Mouse (Mus musculus) frontal cortex, adult 2 months (tissue): ENCODE measurements around the gene Fgfr2. TPM values are rescaled to one million over a fixed set of nuclear protein-coding genes. Genes with fewer than 3 reads are reported as not detected.
A peak's percentile ranks its signal among the peaks of the same experiment; 100 is the strongest.

Experiments
- DNase-seq, 2 experiments: peaks; one replicate each; pipeline ENCODE4 v3.0.0; 2022; ENCODE audit warnings: low spot score in 1 of 2; ENCODE audit errors: extremely low spot score in 1 of 2
- polyA plus RNA-seq: library from polyadenylated mRNA; depleted of rRNA; stranded (reverse); fragments of >200 nt; gene quantifications from 2 replicates; pipeline ENCODE4 v1.2.3, GENCODE M21; 2012

Fgfr2 gene
- polyA plus RNA-seq, 1 experiment, result 69.6 TPM

GRCm38 (mm10) chr7:132179049-132179448 is 944.1 kb downstream of the Fgfr2 start:
- no peak for DNase-seq

DNA sequence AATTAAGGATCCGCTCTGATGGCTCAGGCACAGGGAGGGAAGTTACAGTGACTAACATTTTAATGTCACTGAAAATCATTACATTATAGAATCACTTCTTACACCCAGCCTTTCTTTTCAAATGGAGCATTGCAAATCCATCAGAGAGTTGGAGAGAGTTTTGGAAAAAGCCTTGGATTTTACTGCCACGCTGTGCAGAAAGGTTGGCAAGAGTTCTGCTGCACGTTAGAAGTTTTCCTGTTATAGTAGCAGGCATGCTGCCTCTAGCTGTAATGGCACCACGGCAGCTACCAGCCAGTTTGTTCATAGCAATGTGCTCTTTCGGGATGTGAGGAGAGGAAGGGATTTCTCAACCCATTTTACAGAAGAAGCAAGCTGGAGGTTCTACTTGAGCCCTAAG is 948.4 kb downstream of the Fgfr2 start:
- DNase-seq, result peak in 1 of 2 experiments; percentile 42

GRCm38 (mm10) chr7:132174296-132174695 is 948.9 kb downstream of the Fgfr2 start:
- peak in 1 of 2 experiments; percentile 38 for DNase-seq

DNA sequence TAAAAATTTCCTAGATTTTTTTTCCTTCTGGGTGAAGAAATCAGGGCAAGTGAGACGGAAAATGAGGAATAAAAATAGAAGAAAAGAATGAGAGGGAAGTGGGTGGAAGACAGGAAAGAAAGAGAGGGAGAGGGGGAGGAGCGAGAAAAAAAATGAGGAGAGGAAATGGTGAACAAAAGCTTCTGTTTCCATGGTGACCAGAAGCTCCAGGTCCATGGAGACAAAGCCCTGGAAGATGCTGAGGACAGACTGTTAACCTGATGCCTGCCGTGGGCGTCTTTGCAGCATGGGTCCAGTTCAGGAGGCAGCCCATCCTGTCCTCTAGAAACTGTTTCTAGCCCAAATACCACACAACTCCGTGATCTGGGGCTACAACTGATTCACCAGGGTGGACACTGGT is 950.9 kb downstream of the Fgfr2 start:
- peak in 1 of 2 experiments; percentile 60 for DNase-seq

DNA sequence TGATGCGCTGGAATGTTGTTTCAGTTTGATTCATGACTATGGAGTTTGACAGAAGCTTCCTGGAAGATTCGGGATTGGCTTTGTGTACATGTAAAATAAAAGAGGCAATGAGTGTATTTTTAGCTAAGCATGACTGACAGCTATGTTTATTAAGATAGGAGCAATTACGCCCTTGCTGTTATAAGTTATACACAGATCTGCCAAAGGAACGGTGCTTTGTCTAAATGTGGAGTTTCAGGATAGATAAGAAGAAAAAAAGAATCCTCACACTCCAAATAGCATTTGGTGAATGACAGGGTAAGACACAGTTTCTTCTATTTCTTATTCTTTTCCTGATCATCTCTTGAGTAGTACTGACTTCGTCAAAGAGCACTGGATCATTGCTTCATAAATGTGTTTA is 951.4 kb downstream of the Fgfr2 start:
- peak in 1 of 2 experiments; percentile 23 for DNase-seq

DNA sequence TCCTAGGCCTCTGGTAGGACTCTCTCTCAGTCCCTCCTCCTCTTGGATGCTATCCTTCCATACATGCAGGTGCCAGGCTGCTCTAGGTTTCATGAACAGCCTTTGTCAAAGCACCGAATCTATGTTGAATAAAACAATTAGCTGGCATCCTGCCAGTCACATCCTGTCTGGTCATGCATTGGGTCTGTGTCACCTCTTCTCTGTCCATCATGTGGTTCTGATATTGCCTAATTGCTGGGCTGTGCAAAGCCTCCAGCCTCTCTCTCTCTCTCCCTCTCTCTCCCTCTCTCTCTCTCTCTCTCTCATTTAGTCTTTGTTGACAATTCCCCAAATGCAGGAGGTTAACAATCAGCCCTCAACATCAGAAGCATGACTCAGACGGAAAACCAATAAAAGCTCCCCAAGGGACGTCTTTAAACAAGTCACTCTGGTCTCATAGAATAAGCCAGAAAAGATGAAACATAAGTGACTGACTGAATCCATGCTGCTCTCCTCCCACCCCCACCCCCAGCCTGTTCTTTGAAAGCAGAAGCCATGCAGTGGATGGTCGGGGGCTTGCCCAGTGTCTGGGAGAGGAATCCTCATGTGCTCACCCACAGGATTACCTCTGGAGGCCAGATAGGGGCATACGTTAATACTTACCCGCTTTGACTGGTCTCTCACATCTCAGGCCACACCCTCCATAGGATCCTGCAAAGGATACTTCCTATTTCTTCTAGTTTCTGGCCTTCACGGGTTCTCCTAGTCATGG is 953.6 kb downstream of the Fgfr2 start:
- DNase-seq, result no peak

DNA sequence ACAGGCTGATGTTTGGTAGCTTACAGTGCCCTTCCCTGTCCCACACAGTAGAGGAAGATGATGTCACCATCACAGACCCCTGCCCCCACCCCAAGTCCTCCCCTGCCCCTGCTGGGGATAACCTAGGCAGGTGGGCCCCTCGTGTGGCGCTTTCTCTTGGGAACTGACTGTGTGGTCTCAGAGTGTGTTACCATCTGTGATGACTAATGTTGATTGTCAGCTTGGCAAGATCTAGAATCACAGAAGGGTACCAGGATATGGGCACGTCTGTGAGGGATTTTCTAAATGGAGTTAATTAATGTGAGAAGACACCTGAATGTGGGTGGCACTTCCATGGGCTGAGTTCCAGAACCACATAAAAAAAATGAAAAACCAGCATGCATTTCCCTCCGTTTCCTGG is 955.9 kb downstream of the Fgfr2 start:
- peak in 1 of 2 experiments; percentile 26 for DNase-seq

DNA sequence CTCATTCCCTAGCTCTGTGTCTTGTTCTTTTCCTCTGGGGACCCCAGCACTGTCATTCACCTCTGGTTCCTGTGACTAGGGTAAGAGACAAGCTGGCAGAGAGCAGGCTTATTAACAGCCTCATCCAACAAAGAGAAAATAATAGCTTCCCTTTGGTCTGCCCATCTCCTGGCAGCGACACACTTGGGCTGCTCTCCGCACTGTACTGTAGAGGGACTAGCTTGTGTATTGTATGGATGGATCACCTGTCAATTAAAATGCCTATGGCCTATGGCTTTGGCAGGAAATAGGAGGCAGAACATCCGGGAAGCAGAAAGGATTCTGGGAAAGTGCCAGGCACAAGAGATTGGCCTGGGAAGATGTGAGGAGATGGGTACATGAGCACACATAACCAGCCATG is 960.9 kb downstream of the Fgfr2 start:
- no peak for DNase-seq

DNA sequence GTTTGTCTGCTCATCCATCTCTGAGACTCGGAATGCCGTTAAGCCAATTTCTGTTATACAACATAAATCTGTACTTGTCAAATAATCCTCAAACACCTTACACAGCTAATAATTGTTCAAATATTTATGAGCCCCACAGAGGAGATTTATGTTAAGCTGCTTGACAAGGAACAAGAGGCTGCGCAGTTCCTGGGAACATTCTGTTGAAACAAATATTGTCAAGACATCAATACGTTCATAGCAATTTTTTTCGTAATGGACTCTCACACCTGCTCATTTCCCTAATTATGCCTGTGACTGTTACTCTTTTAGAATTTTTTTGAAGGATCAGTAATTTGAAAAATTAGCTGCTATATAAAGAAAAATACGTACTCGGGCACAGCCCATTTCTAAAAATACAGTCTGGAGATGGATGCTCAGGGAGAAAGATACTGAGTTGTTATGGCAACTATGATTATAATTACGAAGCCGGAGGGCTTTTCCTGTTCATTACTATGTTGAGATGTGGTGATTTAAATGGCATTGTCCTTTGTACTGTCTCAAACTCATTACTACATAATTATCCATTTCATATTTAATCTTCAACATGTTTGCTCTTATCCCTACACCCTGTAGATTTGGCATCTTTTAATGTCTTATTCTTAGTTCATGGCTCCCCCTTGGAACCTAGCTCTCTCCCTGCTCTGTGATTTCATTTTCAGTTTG is 964.7 kb downstream of the Fgfr2 start:
- peak in 1 of 2 experiments; percentile 35 for DNase-seq

- no peak for DNase-seq
Measured at GRCm38 (mm10) chr7:132154368-132154961, 968.7 kb downstream of the Fgfr2 start, which contains the start of gene Cpxm2. TSS of gene Cpxm2 (minus strand) at chr7:132154739.

- peak in 1 of 2 experiments; percentile 35 for DNase-seq
Measured at GRCm38 (mm10) chr7:132153725-132154147, 969.4 kb downstream of the Fgfr2 start.

DNA sequence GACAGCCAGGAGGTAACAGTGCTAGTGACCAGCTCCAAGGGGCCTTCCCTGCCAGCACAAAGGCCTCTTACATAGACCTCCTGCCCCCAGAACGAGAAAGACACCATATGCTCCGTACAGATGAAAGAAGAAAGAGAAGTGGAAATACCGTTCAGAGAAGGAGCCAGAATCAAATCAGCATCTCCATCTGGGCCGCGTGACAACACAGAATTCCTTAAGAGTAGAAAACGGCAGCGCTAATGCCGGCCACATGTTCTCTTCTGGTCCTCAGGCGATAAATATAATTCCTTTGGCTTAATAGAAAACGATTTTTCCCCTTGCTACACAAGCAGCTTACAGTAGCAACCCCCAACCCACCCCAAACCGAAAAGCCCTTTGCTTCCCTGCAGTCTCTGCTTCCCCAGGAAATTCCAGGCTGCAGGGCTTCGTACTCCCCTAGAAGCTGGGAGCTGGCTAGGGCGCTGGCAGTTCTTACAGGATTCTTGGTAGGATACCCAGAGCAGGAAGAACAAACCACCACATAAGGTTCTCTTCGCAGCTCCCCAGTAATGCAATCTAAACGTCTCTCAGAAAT is 977.8 kb downstream of the Fgfr2 start:
- DNase-seq, result no peak

GRCm38 (mm10) chr7:132128687-132129086 is 994.5 kb downstream of the Fgfr2 start:
- DNase-seq, result no peak

DNA sequence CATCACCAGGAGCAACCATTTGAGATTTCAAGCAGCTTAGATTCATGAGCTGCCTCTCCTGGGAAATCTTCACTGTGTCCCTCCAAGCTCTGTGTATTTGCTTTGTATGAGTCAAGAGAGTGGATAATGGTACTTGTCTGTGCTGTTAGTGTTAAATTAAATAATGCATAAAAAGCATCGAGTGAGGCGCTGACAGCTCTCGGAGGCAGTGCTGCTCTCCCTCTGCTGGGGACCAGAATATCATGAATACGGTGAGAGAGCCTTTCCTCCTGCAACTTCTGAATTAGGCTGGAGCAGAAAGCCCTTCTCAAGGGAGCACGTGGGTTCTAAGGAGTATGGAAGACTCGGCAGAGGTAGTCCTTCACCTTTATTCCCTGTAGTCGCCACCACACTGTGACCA is 998.2 kb downstream of the Fgfr2 start:
- peak in 1 of 2 experiments; percentile 50 for DNase-seq

GRCm38 (mm10) chr7:132123211-132123610 is 999.9 kb downstream of the Fgfr2 start:
- DNase-seq, result no peak

DNA sequence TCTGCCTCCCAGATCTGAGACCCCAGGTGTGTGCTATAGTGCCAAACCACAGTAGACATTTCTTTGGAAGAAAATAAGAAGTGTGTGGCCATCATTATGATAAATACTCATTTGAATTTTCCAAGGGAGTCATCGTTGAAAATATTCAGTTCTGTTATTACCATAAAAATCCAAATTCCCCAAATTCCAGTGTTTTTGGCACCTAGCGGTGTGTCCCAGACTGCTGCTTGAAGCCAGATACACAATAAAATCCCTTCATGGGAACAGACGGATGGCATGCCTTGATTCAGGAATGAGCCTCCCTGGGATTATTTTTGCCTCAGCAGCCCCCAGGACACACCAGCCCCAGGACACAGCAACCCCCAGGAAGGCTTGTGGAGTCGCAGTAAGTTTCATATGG is 1003.3 kb downstream of the Fgfr2 start:
- DNase-seq, result no peak

- no peak for DNase-seq
Measured at GRCm38 (mm10) chr7:132111770-132112169, 1011.4 kb downstream of the Fgfr2 start.

DNA sequence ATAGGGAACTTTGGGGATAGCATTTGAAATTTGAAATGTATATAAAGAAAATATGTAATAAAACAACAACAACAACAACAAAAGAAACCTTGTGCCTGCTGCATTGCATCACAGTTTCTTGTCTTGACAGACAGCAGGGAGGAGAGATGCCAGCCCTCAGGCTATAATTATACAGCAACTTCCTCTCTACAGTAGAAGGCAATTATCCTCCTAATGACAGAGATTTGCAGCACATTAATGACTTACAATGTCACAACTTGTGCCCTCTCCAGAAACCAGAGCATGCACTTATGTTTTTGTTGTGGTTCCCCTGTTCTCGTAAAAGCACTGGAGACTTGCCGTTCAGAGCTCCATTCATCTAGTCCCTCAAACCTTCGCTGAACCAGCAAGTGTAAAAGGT is 1012.8 kb downstream of the Fgfr2 start:
- DNase-seq, result no peak

GRCm38 (mm10) chr7:132106891-132107290 is 1016.3 kb downstream of the Fgfr2 start:
- peak in 1 of 2 experiments; percentile 45 for DNase-seq

DNA sequence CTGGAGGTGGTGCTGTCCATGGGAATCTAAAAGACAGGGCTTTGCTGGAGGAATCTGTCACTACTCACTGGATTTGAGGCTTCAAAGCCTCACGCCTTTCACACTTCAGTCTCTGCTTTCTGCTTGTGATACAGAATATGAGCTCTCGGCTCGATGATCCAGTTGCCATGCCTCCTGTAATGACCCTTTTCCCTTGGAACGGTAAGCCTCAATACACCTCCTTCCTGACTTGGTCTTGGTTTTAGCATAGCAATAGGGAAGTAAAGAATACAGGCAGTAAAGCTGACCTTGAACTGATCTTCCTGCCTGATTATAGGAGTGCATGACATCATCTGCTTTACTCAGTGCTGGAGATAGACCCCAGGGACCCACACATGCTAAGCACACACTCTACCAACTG is 1017.8 kb downstream of the Fgfr2 start:
- no peak for DNase-seq

DNA sequence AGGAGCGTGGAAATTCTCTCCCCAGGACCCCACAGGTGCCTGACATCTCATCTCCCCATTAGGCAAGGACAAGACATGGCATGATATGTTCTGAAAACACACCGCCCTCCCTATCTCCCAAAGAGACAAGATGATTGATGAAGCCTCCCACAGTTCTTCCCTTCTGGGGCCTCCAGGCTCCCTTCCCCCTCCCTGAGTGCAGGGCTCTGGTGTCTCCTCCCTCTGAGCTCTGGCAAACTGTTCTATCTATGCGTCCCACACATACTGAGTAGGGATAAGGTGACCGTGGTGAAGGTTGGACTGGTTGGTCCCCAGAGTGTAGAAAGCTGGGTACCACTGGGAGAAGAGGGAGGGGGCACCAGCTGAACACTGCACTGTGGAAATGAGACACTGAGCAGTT is 1024.7 kb downstream of the Fgfr2 start:
- no peak for DNase-seq
